Mouse (Mus musculus): Measurements from ENCODE around the gene 4921504E06Rik. TPM values are rescaled to one million over a fixed set of nuclear protein-coding genes. Genes with fewer than 3 reads are reported as not detected.

4921504E06Rik gene
- polyA plus RNA-seq, 1 experiment, result 0.08 TPM

DNA sequence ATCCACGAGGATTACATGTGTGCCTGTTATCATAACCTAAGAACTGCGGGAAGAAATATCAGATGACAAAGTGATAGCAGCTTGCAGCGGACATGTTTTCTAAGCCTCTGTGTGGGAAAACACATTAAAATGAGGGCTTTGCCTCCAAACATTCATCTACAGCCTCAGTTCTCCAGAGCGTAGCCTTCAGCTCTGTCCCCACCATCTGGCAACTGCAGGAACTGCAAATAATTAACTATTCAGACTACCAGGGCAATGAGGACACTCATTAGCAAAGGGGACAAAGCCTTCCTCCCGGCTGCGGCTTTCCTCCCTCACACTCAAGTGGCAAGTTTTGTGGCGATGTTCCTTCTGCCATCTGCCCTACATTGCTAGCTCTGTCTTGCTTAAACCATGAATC lies 33.9 kb downstream of the 4921504E06Rik start:
- no peaks in the 10 kb centered on the region for H3K4me1 ChIP-seq (ENCODE audit: control insufficient read depth, insufficient read depth, low read length)
- no peak for TF ChIP-seq POLR2A (IDR thresholded peaks at IDR 0.05; ENCODE audit: extremely low read depth, insufficient read depth, low read length)
- peak; percentile 85 for TF ChIP-seq CTCF (IDR thresholded peaks at IDR 0.05; ENCODE audit: extremely low read depth, insufficient read depth, low read length)
- no peak overlapping the region for H3K4me3 ChIP-seq (ENCODE audit: insufficient read depth, low read length)
- H3K27ac ChIP-seq (ENCODE audit: insufficient read depth, low read length), result no peak overlapping the region

DNA sequence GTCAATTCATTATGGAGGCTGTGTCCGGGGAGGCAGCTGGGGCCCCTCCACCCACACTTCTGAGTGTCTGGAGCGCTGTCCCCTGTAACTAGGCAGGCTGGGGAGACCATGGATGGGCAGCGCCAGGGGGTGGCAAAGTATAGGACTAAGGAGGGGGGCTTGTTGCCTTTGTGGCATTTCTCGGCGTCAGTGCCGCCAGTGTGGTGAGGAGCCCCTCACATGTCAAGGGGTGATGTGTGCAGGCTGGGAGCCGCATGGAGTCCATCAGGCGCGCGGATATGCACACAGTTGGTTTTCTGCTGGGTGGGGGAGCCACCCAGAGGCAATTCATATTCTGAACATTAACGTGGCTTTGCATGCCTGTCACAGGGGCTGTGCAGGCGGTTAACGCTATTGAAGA lies 35.8 kb downstream of the 4921504E06Rik start:
- TF ChIP-seq CTCF (IDR thresholded peaks at IDR 0.05; ENCODE audit: extremely low read depth, insufficient read depth, low read length) (no peak), POLR2A (IDR thresholded peaks at IDR 0.05; ENCODE audit: extremely low read depth, insufficient read depth, low read length) (no peak)
- no peak overlapping the region for H3K27ac ChIP-seq (ENCODE audit: insufficient read depth, low read length)
- H3K4me3 ChIP-seq (ENCODE audit: insufficient read depth, low read length), result no peak overlapping the region
- H3K4me1 ChIP-seq (ENCODE audit: control insufficient read depth, insufficient read depth, low read length), result no peaks in the 10 kb centered on the region

DNA sequence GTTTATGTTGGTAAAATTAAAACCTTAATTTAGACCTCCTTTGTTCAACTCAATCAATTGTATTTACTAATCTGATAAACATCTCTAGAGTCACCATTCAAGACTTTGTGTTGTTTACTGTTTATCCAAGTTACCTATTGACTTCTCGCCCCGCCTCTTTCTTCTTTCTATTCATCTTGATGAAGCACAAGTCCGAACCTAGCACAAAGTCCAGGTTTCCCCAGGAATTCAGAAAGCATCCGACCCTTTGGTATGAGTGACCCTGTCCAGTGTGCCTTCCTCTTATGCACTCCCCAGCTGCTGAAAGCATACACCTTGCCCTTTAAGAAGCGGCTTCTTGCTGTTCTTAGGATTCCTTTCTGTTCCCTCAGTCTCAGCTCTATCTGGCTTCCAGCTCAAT lies 41.3 kb downstream of the 4921504E06Rik start:
- no peak overlapping the region for H3K4me3 ChIP-seq (ENCODE audit: insufficient read depth, low read length)
- no peak for TF ChIP-seq CTCF (IDR thresholded peaks at IDR 0.05; ENCODE audit: extremely low read depth, insufficient read depth, low read length)
- TF ChIP-seq POLR2A (IDR thresholded peaks at IDR 0.05; ENCODE audit: extremely low read depth, insufficient read depth, low read length), result no peak
- no peaks in the 10 kb centered on the region for H3K4me1 ChIP-seq (ENCODE audit: control insufficient read depth, insufficient read depth, low read length)
- H3K27ac ChIP-seq (ENCODE audit: insufficient read depth, low read length), result no peak overlapping the region

DNA sequence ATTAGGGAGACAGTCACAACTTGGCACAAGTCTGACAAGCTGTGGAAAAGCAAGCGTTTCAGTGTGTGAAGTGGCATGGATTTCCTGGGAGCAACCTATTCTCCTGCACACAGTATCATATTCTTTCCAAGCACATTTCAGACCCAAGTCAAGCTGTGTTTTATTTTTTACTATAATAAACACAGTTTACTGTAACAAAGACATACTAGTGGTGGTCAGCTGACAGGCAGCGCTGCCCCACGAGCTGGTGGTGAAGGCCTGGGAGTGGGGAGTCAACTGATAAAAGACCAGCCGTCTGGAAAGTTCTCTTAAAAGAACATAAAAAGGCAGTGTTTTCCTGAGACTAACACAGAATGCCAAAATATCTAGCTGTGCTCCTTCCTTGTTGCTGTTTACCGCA lies 42.7 kb downstream of the 4921504E06Rik start:
- TF ChIP-seq POLR2A (IDR thresholded peaks at IDR 0.05; ENCODE audit: extremely low read depth, insufficient read depth, low read length) (no peak), CTCF (IDR thresholded peaks at IDR 0.05; ENCODE audit: extremely low read depth, insufficient read depth, low read length) (no peak)
- H3K27ac ChIP-seq (ENCODE audit: insufficient read depth, low read length), result no peak overlapping the region
- no peaks in the 10 kb centered on the region for H3K4me1 ChIP-seq (ENCODE audit: control insufficient read depth, insufficient read depth, low read length)
- H3K4me3 ChIP-seq (ENCODE audit: insufficient read depth, low read length), result no peak overlapping the region

DNA sequence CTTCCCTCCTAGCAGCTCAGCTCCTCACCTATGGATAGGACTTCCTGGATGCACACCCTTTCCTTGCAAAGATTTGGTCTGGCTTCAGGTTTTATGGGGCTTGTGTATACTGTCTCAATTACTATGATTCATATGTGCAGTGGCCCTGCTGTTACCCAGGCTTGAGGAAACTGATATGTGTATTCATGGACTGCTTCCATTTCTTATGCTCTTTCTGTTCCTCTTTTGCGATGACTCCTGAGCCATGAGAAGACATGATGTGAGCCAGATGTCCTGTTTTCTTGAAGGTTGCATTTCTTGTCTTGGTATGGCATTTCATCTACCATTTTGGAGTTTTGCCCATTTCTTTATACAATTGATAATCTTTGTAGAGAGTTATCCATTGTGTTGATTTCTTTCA lies 48.0 kb downstream of the 4921504E06Rik start:
- TF ChIP-seq CTCF (IDR thresholded peaks at IDR 0.05; ENCODE audit: extremely low read depth, insufficient read depth, low read length) (no peak), POLR2A (IDR thresholded peaks at IDR 0.05; ENCODE audit: extremely low read depth, insufficient read depth, low read length) (no peak)

DNA sequence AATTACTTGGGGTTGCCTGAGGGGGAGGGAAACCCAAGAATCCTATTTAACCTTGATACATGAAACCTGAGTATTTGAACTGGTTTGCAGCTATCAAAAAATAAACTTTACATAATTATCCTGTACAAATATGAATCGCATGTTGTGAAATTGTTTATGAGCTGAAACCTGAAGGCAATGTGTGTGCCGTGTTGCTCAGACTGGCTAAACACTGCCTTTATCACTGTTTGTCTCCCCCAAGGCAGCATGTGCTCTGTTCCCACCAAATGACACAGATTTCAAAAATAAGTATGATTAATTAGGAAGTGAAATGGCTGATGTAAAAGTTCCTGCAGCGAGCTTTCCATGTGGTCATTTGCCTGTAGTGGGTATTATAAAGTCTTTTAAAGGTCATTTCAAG lies 63.5 kb downstream of the 4921504E06Rik start:
- Histone ChIP-seq H3K27ac (ENCODE audit: insufficient read depth, low read length) (no peak overlapping the region), H3K4me3 (ENCODE audit: insufficient read depth, low read length) (no peak overlapping the region), H3K4me1 (ENCODE audit: control insufficient read depth, insufficient read depth, low read length) (no peaks in the 10 kb centered on the region)
- TF ChIP-seq CTCF (IDR thresholded peaks at IDR 0.05; ENCODE audit: extremely low read depth, insufficient read depth, low read length), result no peak
- no peak for TF ChIP-seq POLR2A (IDR thresholded peaks at IDR 0.05; ENCODE audit: extremely low read depth, insufficient read depth, low read length)

More for the DNA sequence above, 48.0 kb downstream of the 4921504E06Rik start:
- H3K4me3 ChIP-seq (ENCODE audit: insufficient read depth, low read length), result no peak overlapping the region
- no peak overlapping the region for H3K27ac ChIP-seq (ENCODE audit: insufficient read depth, low read length)
- H3K4me1 ChIP-seq (ENCODE audit: control insufficient read depth, insufficient read depth, low read length), result no peaks in the 10 kb centered on the region

DNA sequence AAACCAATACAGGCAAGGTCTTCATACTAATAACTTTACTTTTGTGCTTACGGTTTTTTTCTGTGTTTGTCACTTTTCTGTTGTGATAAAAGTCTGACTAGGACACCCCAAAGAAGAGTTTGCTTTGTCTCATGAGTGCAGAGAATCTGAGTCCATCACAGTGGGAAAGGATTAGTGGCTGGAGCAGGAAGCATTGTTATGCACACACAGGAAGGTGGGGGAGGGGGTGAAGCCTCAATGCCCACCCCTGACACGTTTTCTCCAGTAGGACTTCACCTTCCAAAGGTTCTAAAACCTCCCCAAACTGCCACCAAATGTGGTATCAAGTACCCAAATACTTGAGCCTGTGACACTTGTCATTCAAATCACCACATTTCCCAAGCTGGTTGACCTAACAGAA lies 91.8 kb downstream of the 4921504E06Rik start:
- TF ChIP-seq POLR2A (IDR thresholded peaks at IDR 0.05; ENCODE audit: extremely low read depth, insufficient read depth, low read length) (no peak), CTCF (IDR thresholded peaks at IDR 0.05; ENCODE audit: extremely low read depth, insufficient read depth, low read length) (no peak)
- Histone ChIP-seq H3K27ac (ENCODE audit: insufficient read depth, low read length) (no peak overlapping the region), H3K4me3 (ENCODE audit: insufficient read depth, low read length) (no peak overlapping the region), H3K4me1 (ENCODE audit: control insufficient read depth, insufficient read depth, low read length) (no peaks in the 10 kb centered on the region)

DNA sequence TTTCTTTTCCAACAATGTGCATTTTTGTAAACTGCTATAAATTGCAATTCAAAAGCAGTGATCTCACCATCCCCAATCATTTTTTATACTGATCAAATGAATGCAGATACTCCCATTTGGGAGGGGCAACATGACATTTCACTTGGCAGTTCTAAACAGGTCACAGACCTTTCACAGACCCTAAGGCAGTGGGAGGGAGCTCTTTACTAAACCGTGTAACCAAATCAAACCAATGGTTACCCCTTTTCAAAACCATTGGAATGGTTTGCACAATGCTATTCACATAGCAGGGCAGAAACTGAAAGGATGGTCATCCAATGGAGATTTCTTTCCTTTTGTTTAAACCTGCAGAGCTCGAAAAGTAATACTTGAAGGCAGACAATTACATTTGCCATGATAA lies 94.9 kb downstream of the 4921504E06Rik start:
- no peaks in the 10 kb centered on the region for H3K4me1 ChIP-seq (ENCODE audit: control insufficient read depth, insufficient read depth, low read length)
- H3K27ac ChIP-seq (ENCODE audit: insufficient read depth, low read length), result no peak overlapping the region
- H3K4me3 ChIP-seq (ENCODE audit: insufficient read depth, low read length), result no peak overlapping the region
- no peak for TF ChIP-seq CTCF (IDR thresholded peaks at IDR 0.05; ENCODE audit: extremely low read depth, insufficient read depth, low read length)
- no peak for TF ChIP-seq POLR2A (IDR thresholded peaks at IDR 0.05; ENCODE audit: extremely low read depth, insufficient read depth, low read length)

DNA sequence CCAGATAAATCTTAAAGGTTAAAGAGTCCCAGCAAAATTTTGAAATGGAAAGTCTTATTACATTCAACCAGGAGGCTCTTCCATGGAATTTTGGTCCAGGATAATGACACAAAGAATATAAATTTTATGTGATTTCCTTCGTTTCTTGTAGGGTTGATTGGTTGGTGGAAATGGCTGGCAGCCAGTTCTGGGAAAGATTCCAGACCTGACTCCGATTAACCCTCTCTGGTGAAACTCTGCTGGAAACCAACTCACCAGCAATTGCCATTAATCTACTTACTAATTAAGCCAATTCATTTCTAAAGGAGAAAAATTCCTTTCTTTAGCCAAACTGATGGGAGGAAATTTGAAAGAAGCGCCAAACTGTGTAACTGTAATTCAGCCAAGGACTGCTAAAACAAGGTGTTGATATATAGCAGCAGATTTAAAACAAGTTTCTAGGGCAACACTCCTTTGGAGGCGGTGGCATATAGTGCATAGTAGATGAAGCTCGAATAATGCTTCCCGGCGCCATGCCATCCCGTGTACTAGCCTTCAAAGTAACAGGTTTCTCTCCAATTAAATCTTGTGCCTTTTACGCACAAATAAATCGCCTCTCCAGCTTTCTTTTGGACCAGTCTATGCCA lies 97.7 kb downstream of the 4921504E06Rik start:
- Histone ChIP-seq H3K4me1 (ENCODE audit: control insufficient read depth, insufficient read depth, low read length) (no peaks in the 10 kb centered on the region), H3K4me3 (ENCODE audit: insufficient read depth, low read length) (no peak overlapping the region), H3K27ac (ENCODE audit: insufficient read depth, low read length) (no peak overlapping the region)
- TF ChIP-seq CTCF (IDR thresholded peaks at IDR 0.05; ENCODE audit: extremely low read depth, insufficient read depth, low read length) (no peak), POLR2A (IDR thresholded peaks at IDR 0.05; ENCODE audit: extremely low read depth, insufficient read depth, low read length) (no peak)

DNA sequence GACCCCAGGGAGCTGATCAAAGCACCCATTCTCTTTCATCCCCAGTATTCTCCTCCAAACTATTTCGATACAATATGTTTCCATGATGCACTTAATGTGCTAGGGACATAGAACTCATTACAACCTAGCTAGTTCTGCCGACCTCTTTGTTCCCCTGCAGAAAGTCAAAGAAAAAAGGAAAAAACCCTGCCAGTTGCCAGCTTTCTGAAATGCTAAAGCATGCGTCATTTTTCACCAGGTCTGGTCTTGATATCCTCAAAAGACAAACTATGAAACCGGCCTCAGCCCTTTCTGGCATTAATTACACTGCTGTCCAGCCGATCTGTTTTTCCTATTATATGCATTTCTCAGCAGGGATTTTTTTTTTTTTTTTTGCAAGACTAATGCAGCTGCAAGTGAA lies 98.5 kb downstream of the 4921504E06Rik start:
- Histone ChIP-seq H3K27ac (ENCODE audit: insufficient read depth, low read length) (no peak overlapping the region), H3K4me1 (ENCODE audit: control insufficient read depth, insufficient read depth, low read length) (no peaks in the 10 kb centered on the region), H3K4me3 (ENCODE audit: insufficient read depth, low read length) (no peak overlapping the region)
- TF ChIP-seq CTCF (IDR thresholded peaks at IDR 0.05; ENCODE audit: extremely low read depth, insufficient read depth, low read length) (no peak), POLR2A (IDR thresholded peaks at IDR 0.05; ENCODE audit: extremely low read depth, insufficient read depth, low read length) (no peak)

All from cortical plate, adult 2 months (tissue).